Mouse (Mus musculus) lung, postnatal 0 days (tissue): ENCODE results near the gene Zbp1. TPM values are rescaled to one million over a fixed set of nuclear protein-coding genes. Genes with fewer than 3 reads are reported as not detected.

Experiments used
- ATAC-seq: fragments of 200-750 bp; cut with Nextera tagmentation; 2 replicates; pipeline ENCODE4 v1.8.0; 2017; ENCODE audit warnings: moderate library complexity
- DNase-seq: peaks from one replicate; pipeline ENCODE4 v3.0.0-alpha.2; 2016; ENCODE audit warnings: low spot score
- H3K27ac ChIP-seq: fragments of 300-500 bp; sonication (generic); 2 replicates; pipeline ENCODE4 v1.5.1; 2014; ENCODE audit warnings: antibody characterized with exemption, mild to moderate bottlenecking, low read length, mixed read lengths
- H3K27me3 ChIP-seq: fragments of 300-500 bp; sonication (generic); replicated peaks from 2 replicates; pipeline ENCODE4 v1.6.1; 2014; ENCODE audit warnings: low read length, mixed read lengths; ENCODE audit not compliant: insufficient read depth
- H3K36me3 ChIP-seq: fragments of 300-500 bp; sonication (generic); 2 replicates; pipeline ENCODE4 v1.6.1; 2014; ENCODE audit warnings: low read length, mixed read lengths; ENCODE audit not compliant: insufficient read depth
- H3K4me1 ChIP-seq: fragments of 300-500 bp; sonication (generic); 2 replicates; pipeline ENCODE4 v1.6.1; 2014; ENCODE audit warnings: antibody characterized with exemption, low read depth, low read length, mixed read lengths; ENCODE audit not compliant: insufficient read depth
- H3K4me2 ChIP-seq: fragments of 300-500 bp; sonication (generic); replicated peaks from 2 replicates; pipeline ENCODE4 v1.6.1; 2014; ENCODE audit warnings: low read depth, mild to moderate bottlenecking, low read length, moderate library complexity, mixed read lengths
- H3K4me3 ChIP-seq: fragments of 300-500 bp; sonication (generic); 2 replicates; pipeline ENCODE4 v1.5.1; 2014; ENCODE audit warnings: low read depth, low read length
- H3K9ac ChIP-seq: fragments of 300-500 bp; sonication (generic); replicated peaks from 2 replicates; pipeline ENCODE4 v1.6.1; 2014; ENCODE audit warnings: low read depth, mild to moderate bottlenecking
- H3K9me3 ChIP-seq: fragments of 300-500 bp; sonication (generic); 2 replicates; pipeline ENCODE4 v1.6.1; 2016; ENCODE audit warnings: low read length, mixed read lengths
- CTCF ChIP-seq: IDR thresholded peaks from 2 replicates; pipeline ENCODE4 v1.5.1; 2016; ENCODE audit warnings: antibody characterized with exemption, mild to moderate bottlenecking
- EP300 ChIP-seq: IDR thresholded peaks from 2 replicates; pipeline ENCODE4 v1.6.1; 2016; ENCODE audit warnings: antibody characterized with exemption, mild to moderate bottlenecking, control low read depth
- WGBS: fragments of 180-500 bp; shearing (Covaris S2); extraction: QIAGEN DNeasy Blood & Tissue Kit; methylation state at CpG from one replicate; pipeline ENCODE4 v1.1.7; 2014; 5-methylcytosine and 5-hydroxymethylcytosine counted together
- polyA plus RNA-seq: library from polyadenylated mRNA; unstranded; fragments of >200 nt; fragmentation: Nextera tagmentation; extraction: Ambion mirVana; gene quantifications from 2 replicates; pipeline ENCODE4 v1.2.1, GENCODE M21; 2015

Gene Zbp1
- polyA plus RNA-seq, 1 experiment from 2014 or later: 2.5 TPM

- H3K36me3 ChIP-seq: no peaks in the 10 kb centered on the region
- H3K27ac ChIP-seq: no peak overlapping the region
- DNase-seq: peak; percentile 83
- TF ChIP-seq CTCF (peak; percentile 86), EP300 (no peak)
- ATAC-seq: peak; percentile 85
- H3K4me2 ChIP-seq: no peak overlapping the region
- H3K9ac ChIP-seq: no peak overlapping the region
- no peaks in the 10 kb centered on the region for H3K9me3 ChIP-seq
- no peaks in the 10 kb centered on the region for H3K4me1 ChIP-seq
- H3K4me3 ChIP-seq: no peak overlapping the region
- 35% methylated on average over 24 of the region's 24 CpGs for WGBS
- H3K27me3 ChIP-seq: no peaks in the 10 kb centered on the region
Observed at GRCm38 (mm10) chr2:173159354-173160311, 59.1 kb downstream of the Zbp1 start.

- no peaks in the 10 kb centered on the region for H3K4me1 ChIP-seq
- no peaks in the 10 kb centered on the region for H3K27me3 ChIP-seq
- no peak overlapping the region for H3K9ac ChIP-seq
- no peak for TF ChIP-seq EP300
- TF ChIP-seq CTCF: no peak
- ATAC-seq (no peak), DNase-seq (no peak)
- WGBS: 86% methylated on average over 19 of the region's 19 CpGs
- no peak overlapping the region for H3K4me2 ChIP-seq
- H3K9me3 ChIP-seq: no peaks in the 10 kb centered on the region
- H3K36me3 ChIP-seq: no peaks in the 10 kb centered on the region
- H3K27ac ChIP-seq: no peak overlapping the region
- no peak overlapping the region for H3K4me3 ChIP-seq
Observed at GRCm38 (mm10) chr2:173158390-173159055, 60.2 kb downstream of the Zbp1 start.

GRCm38 (mm10) chr2:173157871-173158270 lies 60.9 kb downstream of the Zbp1 start:
- no peak overlapping the region for H3K4me2 ChIP-seq
- no peaks in the 10 kb centered on the region for H3K9me3 ChIP-seq
- ATAC-seq: no peak
- TF ChIP-seq EP300: no peak
- TF ChIP-seq CTCF: no peak
- no peak overlapping the region for H3K4me3 ChIP-seq
- no peak overlapping the region for H3K9ac ChIP-seq
- H3K27ac ChIP-seq: no peak overlapping the region
- H3K36me3 ChIP-seq: no peaks in the 10 kb centered on the region
- no peak for DNase-seq
- H3K27me3 ChIP-seq: no peaks in the 10 kb centered on the region
- WGBS: 91% methylated on average over 4 of the region's 4 CpGs
- no peaks in the 10 kb centered on the region for H3K4me1 ChIP-seq

- ATAC-seq (no peak), DNase-seq (no peak)
- Histone ChIP-seq H3K4me2 (no peak overlapping the region), H3K9ac (no peak overlapping the region), H3K27ac (no peak overlapping the region), H3K36me3 (no peaks in the 10 kb centered on the region), H3K4me1 (no peaks in the 10 kb centered on the region), H3K27me3 (no peaks in the 10 kb centered on the region), H3K9me3 (no peaks in the 10 kb centered on the region), H3K4me3 (no peak overlapping the region)
- no peak for TF ChIP-seq EP300
- TF ChIP-seq CTCF: no peak
- WGBS: 50% methylated on average over 4 of the region's 4 CpGs
Observed at GRCm38 (mm10) chr2:173157376-173157775, 61.3 kb downstream of the Zbp1 start.

- ATAC-seq (no peak), DNase-seq (no peak)
- H3K4me2 ChIP-seq: no peak overlapping the region
- H3K36me3 ChIP-seq: no peaks in the 10 kb centered on the region
- no peaks in the 10 kb centered on the region for H3K27me3 ChIP-seq
- TF ChIP-seq EP300 (no peak), CTCF (no peak)
- H3K4me3 ChIP-seq: no peak overlapping the region
- no peaks in the 10 kb centered on the region for H3K9me3 ChIP-seq
- WGBS: 83% methylated on average over 13 of the region's 13 CpGs
- H3K9ac ChIP-seq: no peak overlapping the region
- H3K4me1 ChIP-seq: no peaks in the 10 kb centered on the region
- no peak overlapping the region for H3K27ac ChIP-seq
Observed at GRCm38 (mm10) chr2:173156923-173157322, 61.8 kb downstream of the Zbp1 start.

Other genes starting within 250 kb of the Zbp1 start
- not detected in 2 replicates for gene Spo11, start 241.2 kb downstream of the Zbp1 start, polyA plus RNA-seq
- 64.3 and 68.6 TPM in 2 replicates for gene Rae1, start 218.8 kb downstream of the Zbp1 start, polyA plus RNA-seq
- 12.8 and 15.2 TPM in 2 replicates for gene Rbm38, start 198.4 kb downstream of the Zbp1 start, polyA plus RNA-seq
- gene Ctcfl, start 99.4 kb downstream of the Zbp1 start, polyA plus RNA-seq: 0.07 TPM in 1 of 2 replicates, not detected in the other
- gene Pck1, start 65.9 kb downstream of the Zbp1 start, polyA plus RNA-seq: 0.08 and 0.10 TPM in 2 replicates
- 9.8 and 11.1 TPM in 2 replicates for gene Pmepa1, start 57.6 kb upstream of the Zbp1 start, polyA plus RNA-seq